Mouse (Mus musculus) hindbrain, postnatal 0 days (tissue): ENCODE results near the gene Nrbp1. TPM values are rescaled to one million over a fixed set of nuclear protein-coding genes. Genes with fewer than 3 reads are reported as not detected.
A peak's percentile ranks its signal among the peaks of the same experiment; 100 is the strongest.

Experiments used
- ATAC-seq: fragments of 200-750 bp; cut with Nextera tagmentation; 2 replicates; pipeline ENCODE4 v1.8.0; 2017; ENCODE audit warnings: mild to moderate bottlenecking, moderate TSS enrichment, moderate library complexity
- DNase-seq: peaks from one replicate; pipeline ENCODE4 v3.0.0-alpha.2; 2015; ENCODE audit warnings: low spot score
- H3K27ac ChIP-seq: fragments of 300-500 bp; sonication (generic); 2 replicates; pipeline ENCODE4 v1.5.1; 2014; ENCODE audit warnings: mild to moderate bottlenecking
- H3K27me3 ChIP-seq: fragments of 300-500 bp; sonication (generic); 2 replicates; pipeline ENCODE4 v1.6.1; 2014; ENCODE audit warnings: low read length, mixed read lengths; ENCODE audit not compliant: insufficient read depth
- H3K36me3 ChIP-seq: fragments of 300-500 bp; sonication (generic); 2 replicates; pipeline ENCODE4 v1.6.1; 2014; ENCODE audit warnings: low read length, mixed read lengths; ENCODE audit not compliant: insufficient read depth
- H3K4me1 ChIP-seq: fragments of 300-500 bp; sonication (generic); 2 replicates; pipeline ENCODE4 v1.6.1; 2014; ENCODE audit warnings: antibody characterized with exemption, low read length, mixed read lengths; ENCODE audit not compliant: insufficient read depth
- H3K4me2 ChIP-seq: fragments of 300-500 bp; sonication (generic); 2 replicates; pipeline ENCODE4 v1.6.1; 2014; ENCODE audit warnings: low read depth, mild to moderate bottlenecking, low read length, moderate library complexity, mixed read lengths
- H3K4me3 ChIP-seq: fragments of 300-500 bp; sonication (generic); 2 replicates; pipeline ENCODE4 v1.5.1; 2014; ENCODE audit warnings: low read length
- H3K9ac ChIP-seq: fragments of 300-500 bp; sonication (generic); replicated peaks from 2 replicates; pipeline ENCODE4 v1.6.1; 2014; ENCODE audit warnings: mild to moderate bottlenecking, low read length, moderate library complexity, mixed read lengths
- H3K9me3 ChIP-seq: fragments of 300-500 bp; sonication (generic); 2 replicates; pipeline ENCODE4 v1.6.1; 2016; ENCODE audit warnings: low read length, mixed read lengths
- CTCF ChIP-seq: IDR thresholded peaks from 2 replicates; pipeline ENCODE4 v1.5.1; 2016; ENCODE audit warnings: antibody characterized with exemption, control low read depth, low read depth
- WGBS: fragments of 180-500 bp; shearing (Covaris S2); extraction: QIAGEN DNeasy Blood & Tissue Kit; methylation state at CpG from one replicate; pipeline ENCODE4 v1.1.7; 2014; 5-methylcytosine and 5-hydroxymethylcytosine counted together
- polyA plus RNA-seq: library from polyadenylated mRNA; unstranded; fragments of >200 nt; fragmentation: Nextera tagmentation; extraction: Ambion mirVana; gene quantifications from 2 replicates; pipeline ENCODE4 v1.2.1, GENCODE M21; 2015
- total RNA-seq: library from RNA; depleted of rRNA; stranded (reverse); fragments of >200 nt; gene quantifications from 2 replicates; pipeline ENCODE4 v1.2.3, GENCODE M21; 2014; rRNA removed

The Nrbp1 gene
- total RNA-seq (100 and 124 TPM in 2 replicates), polyA plus RNA-seq (134 and 139 TPM in 2 replicates)

GRCm38 (mm10) chr5:31240637-31241521, at the start of gene Nrbp1, which contains the start of gene Gm9970:
Gene Nrbp1 (plus strand): TSS chr5:31240864.
Gene Gm9970 (minus strand): TSS chr5:31241232.
- Histone ChIP-seq H3K9ac (peak within 1 kb of the TSS; percentile 95), H3K36me3 (peaks cover 19% of the 10 kb centered on the region), H3K27me3 (no peaks in the 10 kb centered on the region), H3K4me3 (peak within 1 kb of the TSS; percentile 88), H3K4me1 (peaks cover 5% of the 10 kb centered on the region; the same call in 1 of the 2 replicates), H3K27ac (peak within 1 kb of the TSS; percentile 95), H3K4me2 (peak within 1 kb of the TSS; percentile 93), H3K9me3 (0 out of 2 replicates have a peak, but pooled peaks cover 2% of the 10 kb centered on the region)
- peak; percentile 98 for DNase-seq
- under 1% methylated on average over 68 of the region's 103 CpGs for WGBS
- ATAC-seq = peak; percentile 98
- no peak for TF ChIP-seq CTCF

- Histone ChIP-seq H3K4me1 (peaks cover 13% of the 10 kb centered on the region), H3K9me3 (no peaks in the 10 kb centered on the region), H3K4me2 (peak overlapping the region; percentile 94), H3K27me3 (no peaks in the 10 kb centered on the region), H3K9ac (peak overlapping the region; percentile 83), H3K36me3 (peaks cover 66% of the 10 kb centered on the region), H3K4me3 (peak overlapping the region; percentile 70), H3K27ac (peak overlapping the region; percentile 87)
- DNase-seq = peak; percentile 74
- 15% methylated on average over 41 of the region's 42 CpGs for WGBS
- no peak; the same call in 1 of the 2 replicates for ATAC-seq
- no peak for TF ChIP-seq CTCF
Observed at GRCm38 (mm10) chr5:31192045-31192938, 48.4 kb upstream of the Nrbp1 start.

GRCm38 (mm10) chr5:31192939-31193630, 47.6 kb upstream of the Nrbp1 start, which contains the start of the genes Snx17 and Eif2b4:
Gene Snx17 (plus strand): TSS chr5:31193227.
Gene Eif2b4 (minus strand): TSS chr5:31193430.
- H3K27me3 ChIP-seq = no peaks in the 10 kb centered on the region
- ATAC-seq (peak; percentile 97), DNase-seq (peak; percentile 99)
- H3K4me3 ChIP-seq = peak within 1 kb of the TSS; percentile 70
- H3K4me2 ChIP-seq = peak within 1 kb of the TSS; percentile 94
- peaks cover 66% of the 10 kb centered on the region for H3K36me3 ChIP-seq
- no peaks in the 10 kb centered on the region for H3K9me3 ChIP-seq
- peak within 1 kb of the TSS; percentile 83 for H3K9ac ChIP-seq
- peak within 1 kb of the TSS; percentile 87 for H3K27ac ChIP-seq
- TF ChIP-seq CTCF = peak; percentile 73
- peaks cover 13% of the 10 kb centered on the region for H3K4me1 ChIP-seq
- WGBS = under 1% methylated on average over 48 of the region's 48 CpGs

- Histone ChIP-seq H3K36me3 (peaks cover 66% of the 10 kb centered on the region), H3K9ac (peak overlapping the region; percentile 83), H3K9me3 (no peaks in the 10 kb centered on the region), H3K4me3 (peak overlapping the region; percentile 70), H3K27ac (peak overlapping the region; percentile 87), H3K4me1 (peaks cover 13% of the 10 kb centered on the region), H3K27me3 (no peaks in the 10 kb centered on the region), H3K4me2 (peak overlapping the region; percentile 94)
- no peak for TF ChIP-seq CTCF
- DNase-seq = peak; percentile 38
- 14% methylated on average over 25 of the region's 25 CpGs for WGBS
- no peak for ATAC-seq
Observed at GRCm38 (mm10) chr5:31193631-31194281, 46.9 kb upstream of the Nrbp1 start.

GRCm38 (mm10) chr5:31194486-31195485, 45.9 kb upstream of the Nrbp1 start:
- ATAC-seq (no peak), DNase-seq (no peak)
- Histone ChIP-seq H3K4me2 (peak overlapping the region; percentile 94; the same call in 1 of the 2 replicates), H3K9ac (no peak overlapping the region; the same call in 1 of the 2 replicates), H3K36me3 (peaks cover 69% of the 10 kb centered on the region), H3K4me3 (no peak overlapping the region), H3K4me1 (peaks cover 13% of the 10 kb centered on the region), H3K27ac (no peak overlapping the region), H3K9me3 (no peaks in the 10 kb centered on the region), H3K27me3 (no peaks in the 10 kb centered on the region)
- TF ChIP-seq CTCF = no peak
- 93% methylated on average over 16 of the region's 16 CpGs for WGBS
